Mouse (Mus musculus) C2C12 (cell line): Measurements from ENCODE around the gene Nfib.

ENCODE experiments used
- CEBPB ChIP-seq: IDR thresholded peaks from one replicate; pipeline ENCODE4 v1.6.1; 2011; ENCODE audit warnings: low read depth, mild to moderate bottlenecking, control low read depth, moderate library complexity
- CTCF ChIP-seq: IDR thresholded peaks from one replicate; pipeline ENCODE4 v1.5.1; 2011; ENCODE audit not compliant: control insufficient read depth, insufficient read depth, insufficient read length
- MYOD1 ChIP-seq: IDR thresholded peaks from one replicate; pipeline ENCODE4 v1.6.1; 2011; ENCODE audit warnings: low read depth; ENCODE audit not compliant: control insufficient read depth, insufficient read length
- MYOG ChIP-seq: IDR thresholded peaks from one replicate; pipeline ENCODE4 v1.6.1; 2011; ENCODE audit not compliant: control insufficient read depth, insufficient read length; ENCODE audit errors: extremely low read depth

DNA sequence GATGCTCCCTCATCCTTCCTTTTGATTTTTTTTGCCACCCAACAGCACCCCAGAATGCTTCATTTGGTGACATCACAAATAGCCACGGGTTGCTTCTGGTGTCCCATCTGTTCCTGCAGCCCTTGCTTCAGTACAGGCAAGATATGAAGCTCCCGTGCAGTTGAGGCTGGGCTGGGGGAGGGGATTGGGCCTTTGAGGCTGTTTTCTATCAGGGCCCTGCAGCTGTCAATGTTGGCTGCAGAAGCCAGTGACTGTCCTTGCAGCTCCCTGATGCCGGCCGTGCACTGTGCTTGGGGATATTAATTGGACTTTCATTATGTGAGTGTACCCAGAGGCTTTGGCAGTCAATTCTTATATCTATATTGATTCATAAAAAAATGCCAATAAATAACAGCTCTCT is 121.0 kb downstream of the Nfib start:
- TF ChIP-seq CTCF (no peak), MYOD1 (no peak), CEBPB (no peak), MYOG (no peak)
